24 mouse cellular contexts compared by ENCODE assay signal in genomic region chr5:134246146-134246545, GRCm38 (mm10). TPM values are rescaled to one million over a fixed set of nuclear protein-coding genes. Genes with fewer than 3 reads are reported as not detected.
DNase-seq lines count a peak whose midpoint lies in the region; ATAC-seq lines count a peak whose summit lies in the region.
"Had no signal": no experiment of that assay in that cellular context is flagged by ENCODE, and none has a peak within 500 bp of the region (broad histone marks: within the 10 kb centered on the region; RNA-seq: fewer than 3 reads in every experiment).

No protein-coding gene starts in this region.

- ATAC-seq in stomach, embryonic 16.5 days (ENCODE audit: insufficient read depth, low FRiP score): peak; percentile 66; the same call in 1 of the 2 replicates
- ATAC-seq in kidney, embryonic 16.5 days (ENCODE audit: low FRiP score, low TSS enrichment): no peak
- ATAC-seq: activated CD4-positive, CD25-positive, alpha-beta regulatory T cell, adult 4 months; forebrain, embryonic 16.5 days had no signal

- no peak overlapping the region for H3K9ac ChIP-seq in stomach, embryonic 16.5 days (ENCODE audit: low read length)
- H3K9ac ChIP-seq in kidney, embryonic 16.5 days (replicated peaks; ENCODE audit: low read length): no peak overlapping the region
- H3K9ac ChIP-seq: embryonic facial prominence, embryonic 13.5 days; hindbrain, embryonic 12.5 days; limb, embryonic 12.5 days; liver, embryonic 13.5 days; stomach, embryonic 15.5 days had no signal

- H3K36me3 ChIP-seq in stomach, embryonic 16.5 days (ENCODE audit: control insufficient read depth, insufficient read depth, low read length): peaks cover 82% of the 10 kb centered on the region
- H3K36me3 ChIP-seq in kidney, embryonic 16.5 days (ENCODE audit: insufficient read depth, low read length): peaks cover 98% of the 10 kb centered on the region

- H3K4me1 ChIP-seq in stomach, embryonic 16.5 days (ENCODE audit: control insufficient read depth, insufficient read depth, low read length): no peaks in the 10 kb centered on the region
- H3K4me1 ChIP-seq in kidney, embryonic 16.5 days (ENCODE audit: insufficient read depth, low read length): no peaks in the 10 kb centered on the region
- H3K4me1 ChIP-seq: embryonic facial prominence, embryonic 13.5 days; hindbrain, embryonic 12.5 days; limb, embryonic 12.5 days; liver, embryonic 13.5 days; midbrain, embryonic 10.5 days; stomach, embryonic 15.5 days had no signal

- H3K27me3 ChIP-seq in stomach, embryonic 16.5 days (ENCODE audit: control insufficient read depth, insufficient read depth, low read length): no peaks in the 10 kb centered on the region
- H3K27me3 ChIP-seq in kidney, embryonic 16.5 days (ENCODE audit: insufficient read depth, low read length): no peaks in the 10 kb centered on the region
- H3K27me3 ChIP-seq: embryonic facial prominence, embryonic 13.5 days; hindbrain, embryonic 12.5 days; limb, embryonic 12.5 days; liver, embryonic 13.5 days; stomach, embryonic 15.5 days had no signal

- no peak overlapping the region for H3K4me2 ChIP-seq in stomach, embryonic 16.5 days (ENCODE audit: low read depth, low read length)
- no peak overlapping the region for H3K4me2 ChIP-seq in kidney, embryonic 16.5 days (replicated peaks; ENCODE audit: low read depth, low read length)
- H3K4me2 ChIP-seq: embryonic facial prominence, embryonic 13.5 days; heart, embryonic 11.5 days; hindbrain, embryonic 12.5 days; limb, embryonic 12.5 days; liver, embryonic 13.5 days; stomach, embryonic 15.5 days had no signal

- no peaks in the 10 kb centered on the region for H3K9me3 ChIP-seq in stomach, embryonic 16.5 days (replicated peaks; ENCODE audit: control insufficient read depth, low read length)
- H3K9me3 ChIP-seq in kidney, embryonic 16.5 days (ENCODE audit: low read length): no peaks in the 10 kb centered on the region
- H3K9me3 ChIP-seq: embryonic facial prominence, embryonic 13.5 days; hindbrain, embryonic 12.5 days; limb, embryonic 12.5 days; liver, embryonic 13.5 days; midbrain, embryonic 10.5 days; stomach, embryonic 15.5 days had no signal

- no peak overlapping the region; the same call in 1 of the 2 replicates for H3K27ac ChIP-seq in stomach, embryonic 16.5 days (ENCODE audit: low read length)
- no peak overlapping the region for H3K27ac ChIP-seq in kidney, embryonic 16.5 days (ENCODE audit: low read length)
- H3K27ac ChIP-seq: embryonic facial prominence, embryonic 13.5 days; hindbrain, embryonic 12.5 days; left cerebral cortex, adult 2 months; limb, embryonic 12.5 days; liver, embryonic 13.5 days; macrophage; midbrain, embryonic 10.5 days; stomach, embryonic 15.5 days had no signal

- DNase-seq in lung, adult 18-20 months: peak; percentile 77 to 88
- DNase-seq in lung, postnatal 10 days: no peak
- peak; percentile 76 for DNase-seq in Muller cell, postnatal 12 days (ENCODE audit: inconsistent ontology term)
- DNase-seq in gonadal fat pad, adult 2 months (ENCODE audit: low read depth): peak; percentile 49
- no peak for DNase-seq in spleen, postnatal 36 days (ENCODE audit: low spot score in 2 of 2)
- DNase-seq: cerebellum, adult 11 months; gastrocnemius, postnatal 36 days; heart, postnatal 10 days; kidney, adult 2 months; kidney, postnatal 36 days; liver, embryonic 13.5 days; right cerebral cortex, postnatal 14 days had no signal

- WGBS in stomach, embryonic 16.5 days: 82% methylated on average over 5 of the region's 5 CpGs
- WGBS in kidney, embryonic 16.5 days: 86% methylated on average over 5 of the region's 5 CpGs

- H3K4me3 ChIP-seq in stomach, embryonic 16.5 days (replicated peaks; ENCODE audit: low read length): no peak overlapping the region
- H3K4me3 ChIP-seq in kidney, embryonic 16.5 days (ENCODE audit: low read length): no peak overlapping the region
- H3K4me3 ChIP-seq: embryonic facial prominence, embryonic 13.5 days; hindbrain, embryonic 12.5 days; left cerebral cortex, adult 2 months; limb, embryonic 12.5 days; liver, embryonic 13.5 days; midbrain, embryonic 10.5 days; stomach, embryonic 15.5 days had no signal

RNA-seq across cellular contexts. Expression of gene Ncf1, which starts 16.7 kb away (rescaled TPM):
- polyA plus RNA-seq in gonadal fat pad, adult 2 months (2012; rRNA removed): 14.1 and 14.6 TPM in 2 replicates
- polyA plus RNA-seq in stomach, embryonic 16.5 days (2015; fragmentation: Nextera tagmentation; extraction: Ambion mirVana): 7.1 and 8.2 TPM in 2 replicates
- 2.5 and 4.2 TPM in 2 replicates for polyA plus RNA-seq in kidney, embryonic 16.5 days (2015; fragmentation: Nextera tagmentation; extraction: Ambion mirVana)

Comparison
In these comparisons a context has a peak if more than half of its experiments do, and no peak if none do; other contexts are left out.
1. DNase-seq: peak in lung, adult 18-20 months (2 of 2), Muller cell, postnatal 12 days (single experiment) and gonadal fat pad, adult 2 months (single experiment); none in lung, postnatal 10 days (single experiment) and spleen, postnatal 36 days (0 of 2).